Mouse (Mus musculus) splenic B cell, adult 2 months (primary cell): ENCODE measurements at regions not wholly inside any gene's neighbourhood (a gene's known extent, or its start where the extent isn't known, plus 50 kb on each side); places are given as distances from the start of the nearest gene placed in this dataset.

Experiments used
- DNase-seq: peaks from one replicate; pipeline ENCODE4 v3.0.0-alpha.2; 2011; ENCODE audit warnings: low read depth, low spot score
- H3K27me3 ChIP-seq: 2 replicates; pipeline ENCODE4 v1.6.1; 2012; ENCODE audit warnings: mild to moderate bottlenecking, low read length, moderate library complexity, mixed read lengths; ENCODE audit not compliant: control insufficient read depth, poor library complexity, insufficient read depth, severe bottlenecking
- H3K36me3 ChIP-seq: 2 replicates; pipeline ENCODE4 v1.6.1; 2012; ENCODE audit warnings: mild to moderate bottlenecking, low read length, moderate library complexity, mixed read lengths; ENCODE audit not compliant: control insufficient read depth, poor library complexity, insufficient read depth, severe bottlenecking

DNA sequence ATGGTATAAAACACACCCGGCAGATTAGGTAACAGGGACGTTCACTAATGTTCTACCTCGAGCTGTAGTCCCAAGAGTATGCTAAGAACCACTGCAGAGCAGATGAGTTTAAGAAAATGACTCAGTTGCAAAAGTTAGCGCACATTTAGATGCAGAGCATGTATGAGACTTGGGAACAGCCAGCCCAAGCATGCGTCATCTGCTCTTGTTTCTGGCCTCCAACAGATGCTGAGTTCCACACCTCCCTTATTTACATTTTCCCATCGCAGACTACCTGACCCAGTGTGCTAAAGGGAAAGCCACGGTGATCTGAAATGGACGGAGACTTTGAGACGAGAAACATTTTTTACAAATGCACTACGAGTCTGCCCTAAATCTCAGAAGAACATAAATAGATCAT, 327.3 kb downstream of the Gpat3 start:
- Histone ChIP-seq H3K27me3 (no peaks in the 10 kb centered on the region), H3K36me3 (no peaks in the 10 kb centered on the region)
- no peak for DNase-seq

DNA sequence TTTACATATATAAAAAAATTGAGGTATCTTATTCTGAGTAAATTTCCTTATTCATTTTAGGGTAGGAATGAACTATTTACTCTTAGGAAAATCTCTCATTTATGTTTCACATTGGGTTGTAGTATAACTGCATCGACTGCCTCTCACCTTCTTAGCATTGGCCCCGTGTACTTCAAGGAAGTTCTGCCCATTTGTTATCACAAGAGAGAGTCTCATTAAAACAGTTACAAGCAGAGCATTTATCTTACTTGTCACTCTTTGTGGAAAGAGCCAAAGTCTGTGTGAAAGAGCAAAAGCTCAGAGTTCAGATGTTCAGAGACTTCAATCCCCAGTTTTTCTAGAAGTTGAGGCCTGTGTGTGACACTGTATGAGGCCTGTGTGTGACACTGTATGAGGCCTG, 323.6 kb downstream of the Gpat3 start:
- no peaks in the 10 kb centered on the region; the same call in 1 of the 2 replicates for H3K27me3 ChIP-seq
- no peaks in the 10 kb centered on the region for H3K36me3 ChIP-seq
- no peak for DNase-seq

DNA sequence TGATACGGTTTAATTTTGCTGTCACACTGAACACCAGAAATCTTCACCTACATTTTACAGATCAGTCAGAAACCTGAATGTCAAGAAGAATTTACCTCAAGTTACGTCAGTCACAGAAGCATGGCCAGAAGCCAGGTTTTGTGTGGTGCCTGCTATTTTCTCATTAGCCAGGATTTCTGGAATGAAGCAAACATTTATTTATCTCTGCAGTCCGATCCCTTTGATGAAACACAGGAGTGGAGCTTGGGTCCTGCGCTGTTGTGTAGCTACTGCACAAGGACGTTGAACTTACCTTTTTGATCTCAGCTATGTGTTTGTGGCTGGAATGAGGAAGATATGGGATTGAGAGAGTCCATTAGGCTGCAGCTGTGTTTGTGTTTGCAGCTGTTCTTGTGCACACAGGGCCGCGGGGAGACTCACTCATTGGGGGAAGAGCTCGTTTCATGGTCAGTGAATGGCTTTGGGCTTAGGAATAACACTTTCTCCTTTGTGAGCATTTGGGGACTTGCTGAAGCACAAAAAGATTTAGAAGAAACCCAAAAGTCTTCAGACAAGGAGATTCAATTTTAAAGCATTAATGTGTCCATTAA, 318.2 kb downstream of the Gpat3 start:
- no peak for DNase-seq
- no peaks in the 10 kb centered on the region for H3K36me3 ChIP-seq
- no peaks in the 10 kb centered on the region; the same call in 1 of the 2 replicates for H3K27me3 ChIP-seq

GRCm38 (mm10) chr5:101163112-101163511, 317.6 kb downstream of the Gpat3 start:
- peak; percentile 4 for DNase-seq
- Histone ChIP-seq H3K36me3 (no peaks in the 10 kb centered on the region), H3K27me3 (no peaks in the 10 kb centered on the region; the same call in 1 of the 2 replicates)

- Histone ChIP-seq H3K27me3 (no peaks in the 10 kb centered on the region), H3K36me3 (no peaks in the 10 kb centered on the region)
- DNase-seq, result peak; percentile 51
Observed at GRCm38 (mm10) chr5:101157416-101157815, 311.9 kb downstream of the Gpat3 start.

DNA sequence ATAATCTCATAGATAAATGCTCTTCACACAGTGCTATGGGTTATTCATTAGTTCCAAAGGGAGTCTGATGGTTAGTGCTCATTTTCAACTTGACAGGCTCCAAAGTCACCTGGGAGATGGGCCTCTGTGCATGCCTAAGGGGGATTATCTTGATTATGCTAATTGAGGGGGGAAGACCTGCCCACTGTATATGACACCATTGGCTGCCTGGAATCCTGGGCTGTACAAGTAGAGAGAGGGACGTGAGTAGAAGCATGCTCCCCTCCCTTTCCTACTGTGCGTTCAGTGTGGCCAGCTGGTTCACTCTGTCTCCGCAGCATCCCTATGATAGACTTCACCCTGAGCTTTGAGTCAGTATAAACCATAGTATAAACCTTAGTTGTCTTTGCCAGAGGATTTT, 300.8 kb downstream of the Gpat3 start:
- DNase-seq, result no peak
- Histone ChIP-seq H3K27me3 (no peaks in the 10 kb centered on the region), H3K36me3 (no peaks in the 10 kb centered on the region)

GRCm38 (mm10) chr5:101124941-101125453, 279.5 kb downstream of the Gpat3 start:
- H3K36me3 ChIP-seq, result no peaks in the 10 kb centered on the region
- no peaks in the 10 kb centered on the region; the same call in 1 of the 2 replicates for H3K27me3 ChIP-seq
- DNase-seq, result no peak

GRCm38 (mm10) chr5:101122914-101123313, 277.4 kb downstream of the Gpat3 start:
- H3K36me3 ChIP-seq, result no peaks in the 10 kb centered on the region
- no peaks in the 10 kb centered on the region; the same call in 1 of the 2 replicates for H3K27me3 ChIP-seq
- DNase-seq, result no peak

DNA sequence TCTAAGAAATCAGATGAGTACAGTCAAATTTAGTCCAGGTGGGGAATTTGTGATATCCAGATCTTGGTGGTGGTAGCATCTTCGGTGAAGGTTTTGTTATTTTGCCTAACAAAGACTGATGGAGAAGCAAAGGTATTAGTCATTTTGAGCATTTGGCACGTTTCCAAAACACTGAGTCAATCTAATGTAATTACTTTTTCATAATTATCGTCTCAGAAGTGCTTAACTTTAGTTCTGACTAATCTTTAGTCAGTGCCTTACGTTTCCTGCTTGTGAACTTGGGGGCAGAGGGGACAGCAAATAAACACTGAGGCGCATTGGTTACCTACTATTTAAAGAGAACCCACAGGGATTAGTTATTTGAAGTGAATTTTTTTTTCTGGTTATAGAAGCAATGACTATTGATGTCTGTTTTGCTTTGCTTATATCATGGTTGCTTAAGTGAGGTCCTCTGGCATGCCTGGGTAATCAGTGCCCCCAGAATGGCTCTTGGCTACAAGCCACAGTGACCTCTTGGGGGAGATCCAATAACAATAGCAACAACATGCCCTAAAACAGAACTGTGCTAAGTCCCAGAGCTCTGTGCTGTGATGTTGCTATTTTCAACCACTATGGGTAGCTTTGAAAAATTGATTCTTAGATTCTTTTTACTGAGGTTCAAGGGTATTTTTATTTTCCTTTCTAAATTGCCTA, 275.1 kb downstream of the Gpat3 start:
- H3K36me3 ChIP-seq, result no peaks in the 10 kb centered on the region
- no peak for DNase-seq
- H3K27me3 ChIP-seq, result no peaks in the 10 kb centered on the region; the same call in 1 of the 2 replicates

DNA sequence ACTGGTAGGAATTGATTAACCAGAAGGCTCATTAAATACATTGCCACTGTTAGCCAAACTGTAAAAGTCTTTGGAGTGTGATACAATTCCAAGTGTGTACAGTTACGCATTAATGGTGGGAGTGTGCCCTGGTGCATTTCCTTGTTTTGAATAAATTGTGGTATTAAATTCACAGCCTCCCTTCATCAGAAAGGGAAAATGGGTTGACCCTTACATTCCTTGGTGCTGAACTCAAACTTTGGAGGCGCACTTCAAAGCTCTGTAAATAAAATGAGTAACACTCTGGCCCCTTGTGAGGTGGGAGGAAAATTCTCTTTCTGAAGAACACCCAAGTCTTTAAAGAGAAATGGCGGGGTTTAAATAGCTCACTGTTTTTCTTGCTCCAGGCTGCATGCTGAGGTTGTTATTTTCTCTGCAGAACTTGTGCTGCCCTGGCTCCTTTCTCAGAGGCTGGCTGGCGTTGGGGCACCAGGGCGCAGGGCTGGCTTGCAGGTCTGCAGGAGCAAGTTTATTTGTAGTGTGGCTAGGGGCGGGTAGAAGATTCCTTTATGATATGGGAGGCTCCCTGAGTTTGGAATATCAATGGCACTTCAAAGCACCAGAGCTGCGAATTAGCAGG, 266.7 kb downstream of the Gpat3 start:
- DNase-seq, result no peak
- no peaks in the 10 kb centered on the region for H3K36me3 ChIP-seq
- no peaks in the 10 kb centered on the region for H3K27me3 ChIP-seq

DNA sequence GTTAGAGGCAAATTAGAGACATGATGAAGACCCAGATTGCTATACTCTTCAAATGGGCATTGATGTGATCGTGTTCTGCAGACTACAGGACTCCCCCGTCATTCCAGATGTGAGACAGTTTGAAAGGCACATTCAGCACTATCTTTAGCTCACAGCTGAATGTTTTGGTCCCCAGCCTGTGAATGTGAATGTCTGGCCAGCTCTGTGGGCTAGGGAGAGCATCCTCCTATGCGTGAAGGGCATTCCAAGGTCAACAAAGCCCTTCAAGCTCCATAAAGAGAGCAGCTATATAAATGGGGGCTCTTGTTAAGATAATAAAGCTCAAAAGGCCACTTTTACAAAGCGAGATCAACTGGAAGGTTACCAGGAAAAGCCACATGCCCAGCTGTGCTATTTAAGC, 266.1 kb downstream of the Gpat3 start:
- no peaks in the 10 kb centered on the region for H3K36me3 ChIP-seq
- no peak for DNase-seq

DNA sequence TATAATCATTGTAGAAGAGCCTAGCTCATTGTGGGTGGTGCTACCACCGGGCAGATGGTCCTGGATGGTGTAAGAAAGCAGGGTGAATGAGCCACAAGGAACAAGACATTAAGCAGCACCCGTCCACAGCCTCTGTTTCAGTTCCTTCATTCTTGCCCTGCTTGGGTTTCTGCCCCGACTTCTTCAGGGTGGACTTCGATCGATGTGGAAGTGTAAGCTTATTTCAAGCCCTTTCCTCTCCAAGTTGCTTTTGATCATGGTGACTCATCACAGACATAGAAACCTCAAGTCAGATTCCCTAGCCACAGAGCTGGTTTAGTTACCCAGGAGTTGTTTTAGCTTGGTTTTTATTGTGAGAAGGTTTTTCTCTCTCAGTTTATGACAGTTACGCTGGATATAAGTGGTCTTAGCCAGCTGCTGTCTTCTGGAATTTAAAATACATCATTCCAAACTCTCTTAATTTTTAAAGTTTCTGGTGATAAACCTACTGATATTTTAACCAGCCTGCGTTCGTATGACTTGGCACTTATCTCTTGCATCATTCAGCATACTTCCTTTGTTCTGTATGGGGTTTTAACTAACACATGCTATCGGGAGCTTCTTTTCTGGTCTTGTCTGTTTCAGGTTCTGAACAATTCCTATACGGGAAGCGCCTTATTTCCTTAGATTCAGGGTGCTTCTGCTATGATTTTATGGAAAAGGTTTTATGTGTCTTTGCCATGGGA, 255.6 kb downstream of the Gpat3 start:
- no peaks in the 10 kb centered on the region for H3K36me3 ChIP-seq
- no peaks in the 10 kb centered on the region for H3K27me3 ChIP-seq
- DNase-seq, result no peak

More for the DNA sequence above, 266.1 kb downstream of the Gpat3 start:
- no peaks in the 10 kb centered on the region for H3K27me3 ChIP-seq

DNA sequence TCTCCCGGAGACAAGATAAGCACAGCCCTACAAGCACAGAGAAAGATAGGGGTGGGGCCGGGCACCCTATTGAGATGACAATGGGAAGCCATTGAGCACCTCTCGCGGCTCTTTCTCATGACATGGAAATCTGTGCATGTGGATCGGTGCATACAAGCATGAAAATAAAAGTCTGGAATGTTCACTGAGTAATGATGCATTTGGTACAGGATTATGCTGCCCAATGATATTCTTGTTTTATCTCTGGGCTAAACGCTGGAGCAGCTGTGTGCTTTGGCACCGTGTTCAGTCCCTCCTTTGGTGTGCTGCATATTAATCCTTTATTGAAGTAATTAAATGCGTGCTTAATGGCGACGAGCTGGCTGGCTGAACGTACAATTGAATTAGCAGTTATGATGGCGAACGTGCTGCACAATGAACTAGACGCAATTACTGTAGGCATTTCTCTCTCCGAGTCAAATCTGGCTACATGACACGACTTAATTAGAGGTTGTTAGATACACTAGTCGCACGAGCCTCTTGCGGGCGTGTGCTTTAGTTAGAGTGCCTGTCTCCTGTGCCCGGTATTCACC, 245.6 kb downstream of the Gpat3 start:
- H3K36me3 ChIP-seq, result no peaks in the 10 kb centered on the region
- H3K27me3 ChIP-seq, result no peaks in the 10 kb centered on the region
- no peak for DNase-seq

DNA sequence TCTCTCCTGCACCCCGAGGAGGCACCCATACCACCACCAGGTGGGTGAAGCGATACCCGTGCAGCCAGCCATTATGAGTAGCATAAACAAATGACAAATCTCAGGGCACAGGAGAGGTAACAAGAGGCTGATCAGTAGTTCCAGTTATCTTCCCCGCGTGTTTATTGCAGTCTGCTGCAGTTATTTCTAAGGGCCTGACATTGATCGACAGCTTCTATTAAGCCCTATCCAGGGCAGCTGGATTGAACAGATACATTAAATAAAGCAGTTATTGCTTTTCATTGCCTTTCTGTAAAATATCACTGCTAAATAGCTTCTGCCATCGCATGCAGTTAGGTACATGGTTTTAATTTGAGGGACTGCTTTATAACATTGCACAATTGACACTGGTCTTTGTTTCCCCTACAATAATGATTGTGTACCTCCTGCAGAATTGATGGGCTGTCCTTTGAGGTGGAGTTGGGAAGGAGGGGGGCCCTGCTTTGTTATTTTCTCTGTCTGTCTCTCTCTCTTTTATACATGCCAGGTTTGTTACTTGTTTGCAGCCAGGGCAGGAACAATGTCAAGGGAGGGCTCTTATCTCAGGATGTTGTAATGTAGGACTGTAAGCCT, 245.0 kb downstream of the Gpat3 start:
- no peaks in the 10 kb centered on the region for H3K36me3 ChIP-seq
- no peaks in the 10 kb centered on the region for H3K27me3 ChIP-seq
- no peak for DNase-seq
